Mouse (Mus musculus) ES-Bruce4 (cell line): ENCODE measurements around the gene Pax9. TPM values are rescaled to one million over a fixed set of nuclear protein-coding genes. Genes with fewer than 3 reads are reported as not detected.

ENCODE experiments used
- H3K27ac ChIP-seq: 2 replicates; pipeline ENCODE4 v1.5.1; 2012; ENCODE audit warnings: low read length, inconsistent platforms; ENCODE audit not compliant: insufficient read depth
- H3K27me3 ChIP-seq: 2 replicates; pipeline ENCODE4 v1.6.1; 2012; ENCODE audit warnings: mild to moderate bottlenecking, low read length, inconsistent platforms; ENCODE audit not compliant: control insufficient read depth, poor library complexity, insufficient read depth, severe bottlenecking
- H3K36me3 ChIP-seq: 2 replicates; pipeline ENCODE4 v1.6.1; 2012; ENCODE audit warnings: inconsistent platforms, mild to moderate bottlenecking, low read length, moderate library complexity; ENCODE audit not compliant: control insufficient read depth, poor library complexity, insufficient read depth, severe bottlenecking
- H3K4me1 ChIP-seq: one replicate; pipeline ENCODE4 v1.8.1; 2011; ENCODE audit warnings: low read length; ENCODE audit not compliant: control insufficient read depth, insufficient read depth
- H3K4me3 ChIP-seq: 2 replicates; pipeline ENCODE4 v1.5.1; 2011; ENCODE audit warnings: low read depth, mild to moderate bottlenecking, low read length
- H3K9ac ChIP-seq: 2 replicates; pipeline ENCODE4 v1.6.1; 2012; ENCODE audit warnings: low read depth, mild to moderate bottlenecking, inconsistent platforms; ENCODE audit not compliant: poor library complexity, severe bottlenecking
- H3K9me3 ChIP-seq: replicated peaks from 2 replicates; pipeline ENCODE4 v1.6.1; 2012; ENCODE audit warnings: mild to moderate bottlenecking, low read length, inconsistent platforms; ENCODE audit not compliant: control insufficient read depth, poor library complexity, insufficient read depth, severe bottlenecking
- CTCF ChIP-seq: IDR thresholded peaks from one replicate; pipeline ENCODE4 v1.8.1; 2011; ENCODE audit warnings: low read depth, low read length
- EP300 ChIP-seq: IDR thresholded peaks from 2 replicates; pipeline ENCODE4 v1.6.1; 2011; ENCODE audit warnings: low read depth, low read length; ENCODE audit not compliant: insufficient read depth
- POLR2A ChIP-seq: IDR thresholded peaks from one replicate; pipeline ENCODE4 v1.8.1; 2011; ENCODE audit warnings: low read length; ENCODE audit not compliant: insufficient read depth
- polyA plus RNA-seq: library from polyadenylated mRNA; stranded (reverse); fragments of >200 nt; gene quantifications from 2 replicates; pipeline ENCODE4 v1.2.4, GENCODE M21; 2011; ENCODE audit warnings: low read depth; ENCODE audit not compliant: missing spikeins, insufficient read depth, insufficient read length

Gene Pax9
- polyA plus RNA-seq, 1 experiment, result not detected

- H3K4me1 ChIP-seq, result no peaks in the 10 kb centered on the region
- H3K36me3 ChIP-seq, result no peaks in the 10 kb centered on the region
- H3K27ac ChIP-seq, result no peak overlapping the region
- peaks cover 22% of the 10 kb centered on the region for H3K27me3 ChIP-seq
- no peak for TF ChIP-seq POLR2A
- TF ChIP-seq CTCF, result no peak
- no peak for TF ChIP-seq EP300
- peak overlapping the region; percentile 30 for H3K4me3 ChIP-seq
- H3K9me3 ChIP-seq, result no peaks in the 10 kb centered on the region
- peak overlapping the region; percentile 7; the same call in 1 of the 2 replicates for H3K9ac ChIP-seq
Observed at GRCm38 (mm10) chr12:56699915-56700900, 8.6 kb downstream of the Pax9 start.

DNA sequence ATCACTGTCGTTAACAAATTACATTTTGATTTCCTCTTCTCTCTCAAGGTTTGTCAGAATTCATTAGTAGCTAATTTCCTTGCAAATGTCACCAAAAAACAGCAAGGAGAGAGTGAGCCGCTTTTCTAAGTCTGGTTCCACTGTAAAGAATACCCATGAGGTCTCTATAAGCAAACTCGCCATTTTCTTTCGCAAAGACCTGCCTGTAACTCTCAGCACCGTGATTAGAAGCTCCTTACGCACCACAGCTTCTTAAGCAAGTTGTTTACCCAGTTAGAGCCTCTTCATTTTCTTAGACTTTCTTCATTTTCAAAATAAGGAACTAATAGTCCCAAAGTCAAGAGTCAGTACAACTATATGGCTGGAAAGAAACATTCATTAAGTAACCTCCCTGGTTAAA, 9.4 kb downstream of the Pax9 start:
- Histone ChIP-seq H3K36me3 (no peaks in the 10 kb centered on the region), H3K9ac (no peak overlapping the region), H3K27ac (no peak overlapping the region), H3K9me3 (no peaks in the 10 kb centered on the region), H3K4me3 (no peak overlapping the region), H3K27me3 (peaks cover 22% of the 10 kb centered on the region), H3K4me1 (no peaks in the 10 kb centered on the region)
- TF ChIP-seq POLR2A, result no peak
- TF ChIP-seq EP300, result no peak
- TF ChIP-seq CTCF, result no peak

DNA sequence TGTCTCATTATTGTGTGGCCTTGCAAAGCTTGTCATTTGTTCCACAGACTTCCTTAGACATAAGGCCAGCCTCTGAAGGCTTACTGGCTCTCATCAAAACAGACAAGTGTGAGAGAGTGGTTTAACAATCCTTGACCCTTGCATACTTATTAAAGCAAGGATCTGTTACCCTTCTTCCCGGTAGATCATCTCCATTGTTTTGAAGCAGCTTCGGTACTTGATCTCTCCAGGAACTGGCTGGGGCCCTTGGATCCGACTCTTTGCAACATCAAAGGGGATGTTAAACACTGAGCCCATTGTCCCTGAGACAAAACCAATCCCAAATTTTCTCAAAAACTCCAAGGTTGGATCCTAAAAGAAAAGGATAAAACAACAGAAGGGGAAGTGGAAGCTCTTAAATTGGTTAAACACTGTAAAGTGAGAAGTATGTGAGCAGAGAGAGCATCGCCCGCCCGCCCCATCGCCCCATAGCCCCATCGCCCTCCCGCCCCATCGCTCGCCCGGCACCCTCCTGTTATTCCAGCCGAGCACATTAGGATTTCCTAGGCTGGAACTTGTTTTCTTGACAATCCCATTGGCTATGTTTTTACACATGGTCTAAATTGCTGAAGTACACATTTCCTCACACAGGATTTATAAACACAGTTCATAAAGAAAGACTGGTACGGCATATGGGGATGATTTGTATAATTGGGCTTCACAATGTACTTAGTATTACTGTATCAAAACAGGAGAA, 26.6 kb downstream of the Pax9 start:
- Histone ChIP-seq H3K4me1 (no peaks in the 10 kb centered on the region), H3K9me3 (no peaks in the 10 kb centered on the region), H3K36me3 (no peaks in the 10 kb centered on the region), H3K27ac (no peak overlapping the region), H3K27me3 (no peaks in the 10 kb centered on the region), H3K9ac (no peak overlapping the region), H3K4me3 (no peak overlapping the region)
- TF ChIP-seq POLR2A (no peak), EP300 (no peak), CTCF (no peak)

DNA sequence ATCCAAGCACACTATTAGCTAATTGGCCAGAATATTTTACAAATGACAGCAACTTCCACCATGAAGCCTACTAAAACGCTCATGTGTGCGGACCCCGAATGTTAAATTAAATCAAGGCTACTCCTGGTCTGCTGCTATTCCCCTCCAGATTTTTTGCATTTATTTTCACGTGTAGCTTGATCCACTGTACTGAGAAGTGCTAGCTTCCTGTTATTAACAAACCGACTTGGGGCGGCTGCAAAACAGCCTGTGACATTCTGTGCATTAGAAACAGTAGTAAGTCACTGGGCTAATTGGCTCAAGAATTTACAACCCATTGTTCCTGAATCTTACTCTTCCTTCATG, 27.1 kb downstream of the Pax9 start:
- Histone ChIP-seq H3K9ac (no peak overlapping the region), H3K36me3 (no peaks in the 10 kb centered on the region), H3K9me3 (no peaks in the 10 kb centered on the region), H3K27me3 (no peaks in the 10 kb centered on the region), H3K27ac (no peak overlapping the region), H3K4me3 (no peak overlapping the region), H3K4me1 (no peaks in the 10 kb centered on the region)
- TF ChIP-seq POLR2A (no peak), EP300 (no peak), CTCF (no peak)

- no peak overlapping the region for H3K4me3 ChIP-seq
- H3K36me3 ChIP-seq, result no peaks in the 10 kb centered on the region
- no peaks in the 10 kb centered on the region for H3K27me3 ChIP-seq
- no peaks in the 10 kb centered on the region for H3K4me1 ChIP-seq
- H3K9me3 ChIP-seq, result no peaks in the 10 kb centered on the region
- no peak overlapping the region for H3K27ac ChIP-seq
- TF ChIP-seq POLR2A, result no peak
- TF ChIP-seq CTCF, result no peak
- TF ChIP-seq EP300, result no peak
- H3K9ac ChIP-seq, result no peak overlapping the region
Observed at GRCm38 (mm10) chr12:56727631-56728030, 36.1 kb downstream of the Pax9 start.

- Histone ChIP-seq H3K36me3 (no peaks in the 10 kb centered on the region), H3K4me1 (no peaks in the 10 kb centered on the region), H3K9ac (no peak overlapping the region), H3K27ac (no peak overlapping the region), H3K27me3 (no peaks in the 10 kb centered on the region), H3K9me3 (no peaks in the 10 kb centered on the region), H3K4me3 (no peak overlapping the region)
- TF ChIP-seq EP300 (no peak), POLR2A (no peak), CTCF (no peak)
Observed at GRCm38 (mm10) chr12:56737104-56737503, 45.5 kb downstream of the Pax9 start.

Other genes with a start within 250 kb of the Pax9 start
- not detected in 2 replicates for gene Nkx2-1, start 154.9 kb upstream of the Pax9 start, polyA plus RNA-seq
- gene Nkx2-9, start 78.5 kb upstream of the Pax9 start, polyA plus RNA-seq, result 1.2 and 1.9 TPM in 2 replicates